Mouse (Mus musculus) lung, adult 2 months (tissue): ENCODE data around the gene Sema7a.

Source experiments
- CTCF ChIP-seq: fragments of 200-500 bp; IDR thresholded peaks from 2 replicates; pipeline ENCODE4 v1.5.1; 2011; ENCODE audit warnings: mild to moderate bottlenecking, low read length, control low read depth; ENCODE audit not compliant: insufficient read depth
- POLR2A ChIP-seq: fragments of 200-500 bp; IDR thresholded peaks from 2 replicates; pipeline ENCODE4 v1.6.1; 2011; ENCODE audit warnings: low read depth, mild to moderate bottlenecking, control low read depth, low read length, borderline replicate concordance; ENCODE audit errors: extremely low read depth

DNA sequence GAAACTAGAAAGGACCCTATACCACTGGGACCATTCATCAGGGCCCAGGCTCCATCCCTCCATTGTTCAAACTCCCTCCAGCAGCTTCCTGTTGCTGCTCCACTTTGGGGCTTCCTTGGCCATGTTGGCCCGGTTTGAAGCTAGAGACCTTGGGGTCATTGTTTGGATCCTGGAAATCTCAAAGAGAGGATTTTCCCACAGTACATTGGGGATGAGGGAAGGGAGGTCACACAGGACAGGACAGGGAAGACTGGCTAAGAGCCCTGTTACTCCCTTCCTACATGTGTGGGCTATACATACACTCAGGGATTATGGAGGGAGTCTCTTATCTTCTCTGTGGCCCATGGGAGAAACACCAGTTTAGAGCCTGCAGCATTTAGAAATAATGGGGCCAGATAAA is 18.7 kb downstream of the Sema7a start:
- TF ChIP-seq CTCF (no peak), POLR2A (no peak)
